Mouse (Mus musculus): ENCODE data around the gene Calm5.

DNA sequence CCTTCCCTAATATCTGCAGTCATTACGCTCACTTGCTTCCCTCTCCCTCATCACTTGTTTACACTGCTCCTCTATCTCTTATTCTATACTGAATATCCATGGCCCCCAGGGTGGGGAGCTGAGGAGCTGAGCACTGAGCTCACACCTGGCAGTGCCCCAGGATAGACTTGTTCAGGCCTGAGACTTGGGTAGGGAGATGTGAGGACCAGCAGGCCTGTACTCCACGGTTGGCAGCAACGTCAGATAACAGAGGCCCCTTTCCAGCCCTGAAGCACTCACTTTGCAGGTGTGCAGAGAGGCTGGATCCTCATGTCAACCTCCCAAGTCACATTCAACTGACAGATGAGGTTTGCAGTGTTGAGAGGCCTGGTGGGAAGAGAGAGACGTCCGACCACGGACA lies 23.2 kb downstream of the Calm5 start:
- TF ChIP-seq POLR2A (IDR thresholded peaks at IDR 0.05; ENCODE audit: borderline replicate concordance, control insufficient read depth, low read depth, low read length) (no peak), CTCF (IDR thresholded peaks at IDR 0.05; ENCODE audit: control insufficient read depth, insufficient read depth, low read length) (no peak)

Measured in bone marrow, adult 2 months (tissue).